Mouse (Mus musculus) thymus, adult 2 months (tissue): Measurements from ENCODE around the gene Arhgap24. TPM values are rescaled to one million over a fixed set of nuclear protein-coding genes. Genes with fewer than 3 reads are reported as not detected.

ENCODE experiments used
- DNase-seq: peaks from one replicate; pipeline ENCODE4 v3.0.0; 2021
- H3K27ac ChIP-seq: fragments of 200-500 bp; 2 replicates; pipeline ENCODE4 v1.5.1; 2012; ENCODE audit warnings: low read length, control low read depth; ENCODE audit not compliant: control insufficient read depth, insufficient read depth
- H3K27me3 ChIP-seq: fragments of 200-500 bp; 2 replicates; pipeline ENCODE4 v1.6.1; 2012; ENCODE audit warnings: mild to moderate bottlenecking, low read length, moderate library complexity, mixed read lengths; ENCODE audit not compliant: control insufficient read depth, insufficient read depth
- H3K36me3 ChIP-seq: fragments of 200-500 bp; 2 replicates; pipeline ENCODE4 v1.6.1; 2012; ENCODE audit warnings: mild to moderate bottlenecking, low read length, moderate library complexity; ENCODE audit not compliant: control insufficient read depth, insufficient read depth
- H3K4me1 ChIP-seq: fragments of 200-500 bp; replicated peaks from 2 replicates; pipeline ENCODE4 v1.6.1; 2012; ENCODE audit warnings: low read length; ENCODE audit not compliant: control insufficient read depth, insufficient read depth
- H3K4me3 ChIP-seq: fragments of 200-500 bp; 2 replicates; pipeline ENCODE4 v1.5.1; 2012; ENCODE audit warnings: mild to moderate bottlenecking, low read length, control low read depth, moderate library complexity; ENCODE audit not compliant: control insufficient read depth, insufficient read depth
- CTCF ChIP-seq: fragments of 200-500 bp; IDR thresholded peaks from 2 replicates; pipeline ENCODE4 v1.5.1; 2012; ENCODE audit warnings: mild to moderate bottlenecking, control low read depth, low read length, moderate library complexity, borderline replicate concordance; ENCODE audit not compliant: control insufficient read depth, poor library complexity, insufficient read depth; ENCODE audit errors: extremely low read depth
- POLR2A ChIP-seq: fragments of 200-500 bp; IDR thresholded peaks from 2 replicates; pipeline ENCODE4 v1.6.1; 2012; ENCODE audit warnings: mild to moderate bottlenecking, low read length, control low read depth, moderate library complexity; ENCODE audit not compliant: control insufficient read depth, poor library complexity, insufficient read depth; ENCODE audit errors: extremely low read depth
- WGBS: fragments of 180-500 bp; shearing (Covaris S2); methylation state at CpG from one replicate; pipeline ENCODE4 v1.1.7; 2018; 5-methylcytosine and 5-hydroxymethylcytosine counted together
- polyA plus RNA-seq: library from polyadenylated mRNA; depleted of rRNA; stranded (reverse); fragments of >200 nt; gene quantifications from 2 replicates; pipeline ENCODE4 v1.2.3, GENCODE M21; 2012

Arhgap24 gene
- polyA plus RNA-seq, 1 experiment: 4.5 TPM

DNA sequence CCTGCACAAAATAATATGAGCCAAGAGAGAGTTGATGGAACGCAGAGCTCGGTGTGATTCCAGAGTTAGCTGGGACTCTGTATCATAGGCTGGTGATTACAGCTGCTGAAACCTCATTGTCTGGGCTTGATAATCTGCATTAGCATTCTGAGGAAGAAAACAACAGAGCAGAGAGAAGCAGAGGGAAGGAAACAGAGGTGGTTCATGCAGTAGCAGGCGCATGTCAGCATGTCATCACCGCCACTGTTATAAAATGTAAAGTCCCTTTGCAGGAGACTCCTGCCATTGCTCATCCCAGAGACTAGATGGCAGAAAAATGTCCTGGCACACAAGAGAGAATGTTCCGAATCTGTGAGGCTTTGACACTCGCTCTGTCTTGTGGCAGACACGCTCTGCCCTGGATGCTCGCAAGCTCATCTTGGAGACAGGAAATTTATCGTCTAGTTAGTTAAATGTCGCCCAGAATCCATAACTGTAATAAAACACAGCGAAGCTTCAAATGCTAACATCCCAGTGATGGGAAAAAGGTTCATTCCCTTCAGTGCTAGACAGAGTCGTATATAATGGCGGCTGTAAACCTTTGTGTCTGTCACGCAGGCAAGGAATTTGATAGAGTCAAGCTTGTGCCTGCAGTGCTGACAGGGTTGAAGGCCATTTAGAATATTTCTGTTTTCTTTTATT is 407.4 kb downstream of the Arhgap24 start:
- no peak for TF ChIP-seq POLR2A
- no peak for TF ChIP-seq CTCF
- Histone ChIP-seq H3K27ac (no peak overlapping the region), H3K36me3 (no peaks in the 10 kb centered on the region), H3K4me3 (no peak overlapping the region), H3K27me3 (no peaks in the 10 kb centered on the region), H3K4me1 (no peaks in the 10 kb centered on the region)
- 92% methylated on average over 14 of the region's 14 CpGs for WGBS
- DNase-seq: no peak

DNA sequence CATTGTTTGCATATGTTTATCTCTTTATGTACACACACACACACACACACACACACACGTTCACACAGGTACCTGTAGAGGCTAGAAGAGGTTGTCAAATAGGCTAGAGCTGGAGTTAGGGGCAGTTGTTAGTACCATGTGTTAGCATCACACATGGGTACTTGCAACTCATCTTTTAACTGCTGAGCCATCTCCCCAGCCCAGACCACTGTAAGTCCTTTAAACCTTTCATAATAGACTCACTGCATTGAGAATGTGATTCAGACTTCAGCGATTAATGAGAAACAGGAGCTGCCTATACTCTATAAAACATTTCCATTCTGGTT is 407.9 kb downstream of the Arhgap24 start:
- no peak for TF ChIP-seq POLR2A
- no peak for TF ChIP-seq CTCF
- H3K4me1 ChIP-seq: no peaks in the 10 kb centered on the region
- no peaks in the 10 kb centered on the region for H3K36me3 ChIP-seq
- no peaks in the 10 kb centered on the region for H3K27me3 ChIP-seq
- H3K27ac ChIP-seq: no peak overlapping the region
- no peak for DNase-seq
- no peak overlapping the region for H3K4me3 ChIP-seq
- WGBS: 86% methylated on average over 2 of the region's 2 CpGs

DNA sequence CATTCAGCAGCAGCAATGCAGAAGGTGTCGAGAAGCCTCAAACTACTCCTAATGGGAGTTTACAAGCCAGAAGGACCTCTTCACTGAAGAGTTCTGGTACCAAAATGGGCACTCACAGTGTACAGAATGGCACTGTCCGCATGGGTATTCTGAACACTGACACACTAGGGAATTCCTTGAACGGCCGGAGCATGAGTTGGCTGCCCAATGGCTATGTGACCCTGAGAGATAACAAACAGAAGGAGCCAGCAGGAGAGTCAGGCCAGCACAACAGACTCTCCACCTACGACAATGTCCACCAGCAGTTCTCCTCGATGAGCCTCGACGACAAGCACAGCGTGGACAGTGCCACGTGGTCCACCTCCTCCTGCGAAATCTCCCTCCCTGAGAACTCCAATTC is 411.0 kb downstream of the Arhgap24 start:
- 95% methylated on average over 11 of the region's 11 CpGs for WGBS
- Histone ChIP-seq H3K36me3 (no peaks in the 10 kb centered on the region), H3K4me1 (no peaks in the 10 kb centered on the region), H3K4me3 (no peak overlapping the region), H3K27ac (no peak overlapping the region), H3K27me3 (no peaks in the 10 kb centered on the region)
- TF ChIP-seq POLR2A (no peak), CTCF (no peak)
- no peak for DNase-seq

GRCm38 (mm10) chr5:102898301-102898700 is 417.1 kb downstream of the Arhgap24 start:
- DNase-seq: no peak
- Histone ChIP-seq H3K36me3 (no peaks in the 10 kb centered on the region), H3K4me3 (no peak overlapping the region), H3K27ac (no peak overlapping the region), H3K4me1 (no peaks in the 10 kb centered on the region), H3K27me3 (no peaks in the 10 kb centered on the region)
- WGBS: 96% methylated on average over 4 of the region's 4 CpGs
- TF ChIP-seq POLR2A: no peak
- no peak for TF ChIP-seq CTCF

DNA sequence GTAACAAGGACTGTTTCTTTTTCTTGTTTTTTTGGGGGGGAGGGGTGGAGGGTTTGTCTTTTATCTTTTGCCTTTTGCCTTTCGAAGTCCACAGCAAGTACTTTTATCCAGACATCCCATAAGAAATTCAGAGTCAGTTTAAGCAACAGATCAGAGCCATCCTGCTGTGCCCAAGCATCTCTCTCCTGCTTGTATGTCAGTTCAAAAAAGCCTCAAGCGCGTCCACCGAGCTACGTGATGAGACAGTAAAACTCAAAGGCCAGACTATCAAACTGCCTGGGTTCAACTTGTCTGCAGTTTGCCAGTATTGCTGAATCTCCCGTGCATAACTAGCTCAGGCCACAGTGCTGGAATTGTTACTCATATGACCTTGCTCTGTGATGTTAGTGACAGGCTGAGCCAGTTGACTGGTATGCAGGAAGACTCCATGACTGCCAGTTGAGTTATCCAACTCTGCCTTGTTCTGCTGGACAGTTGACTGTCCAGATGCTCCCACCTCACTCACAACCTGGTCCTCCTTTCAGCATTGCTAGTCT is 418.6 kb downstream of the Arhgap24 start:
- 87% methylated on average over 6 of the region's 6 CpGs for WGBS
- H3K27me3 ChIP-seq: no peaks in the 10 kb centered on the region

DNA sequence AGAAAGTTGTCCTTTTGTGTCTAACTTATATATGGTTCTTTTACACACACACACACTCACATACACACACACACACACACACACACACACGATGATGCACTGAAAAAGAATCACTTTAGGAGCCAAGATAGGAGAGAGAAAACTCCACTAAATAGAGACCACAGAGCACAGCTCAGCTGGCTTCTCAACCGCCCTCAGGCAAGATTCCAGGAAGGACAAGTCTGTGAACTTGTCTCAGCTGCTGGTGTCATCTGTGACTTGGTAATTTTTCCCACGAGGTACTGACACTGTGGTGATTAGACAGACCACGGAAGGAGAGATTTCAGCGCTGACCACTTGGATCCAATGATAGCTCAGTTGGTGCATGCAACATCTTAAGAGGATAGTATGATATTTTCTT is 420.0 kb downstream of the Arhgap24 start:
- TF ChIP-seq POLR2A (no peak), CTCF (no peak)
- DNase-seq: no peak

More for the DNA sequence above, 418.6 kb downstream of the Arhgap24 start:
- Histone ChIP-seq H3K4me1 (no peaks in the 10 kb centered on the region), H3K27ac (no peak overlapping the region), H3K4me3 (no peak overlapping the region), H3K36me3 (no peaks in the 10 kb centered on the region)
- TF ChIP-seq POLR2A: no peak
- TF ChIP-seq CTCF: no peak
- no peak for DNase-seq

More for the DNA sequence above, 420.0 kb downstream of the Arhgap24 start:
- H3K27ac ChIP-seq: no peak overlapping the region
- H3K36me3 ChIP-seq: no peaks in the 10 kb centered on the region
- WGBS: 80% methylated on average over 5 of the region's 5 CpGs
- no peak overlapping the region for H3K4me3 ChIP-seq
- no peaks in the 10 kb centered on the region for H3K4me1 ChIP-seq
- H3K27me3 ChIP-seq: no peaks in the 10 kb centered on the region
